Mouse (Mus musculus): ENCODE results near the gene Med9.
"Not testable (repeated sequence)": the region's sequence is repeated elsewhere in the genome, so short reads cannot be mapped to it uniquely, and the experiment has no call there.

Med9 gene

DNA sequence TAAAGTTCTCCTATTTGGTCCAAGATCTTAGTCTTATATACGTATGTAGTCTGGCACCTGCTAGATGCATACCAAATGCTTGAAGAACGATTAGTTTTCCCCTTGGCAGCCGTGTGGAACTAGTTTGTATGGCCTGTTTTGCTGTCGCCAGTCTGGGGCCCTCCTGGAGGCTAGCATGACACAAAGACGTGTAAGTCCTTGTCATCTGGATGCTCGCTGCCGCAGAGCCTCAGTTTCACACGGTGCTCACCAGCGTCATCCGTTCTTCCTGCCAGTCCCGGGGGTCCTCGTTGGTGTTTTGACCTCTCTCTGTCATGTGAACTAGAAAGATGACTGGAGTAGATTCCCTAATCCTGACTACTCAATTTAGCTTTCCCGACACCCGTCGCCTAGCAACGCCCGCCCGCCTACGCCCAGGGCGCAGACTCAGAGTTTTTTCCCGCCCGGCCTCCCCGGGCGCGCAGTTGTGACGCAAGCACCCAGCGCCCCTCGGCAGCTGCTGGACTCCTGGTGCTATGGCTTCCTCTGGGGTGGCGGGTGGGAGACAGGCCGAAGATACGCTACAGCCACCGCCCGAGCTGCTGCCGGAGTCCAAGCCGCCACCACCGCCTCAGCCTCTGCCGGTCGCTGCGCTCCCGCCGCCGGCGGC, at the start of gene Med9:
TSS of gene Med9 (plus strand) at position 455 of the 649 bp plus-strand sequence.
- DNase-seq (ENCODE audit: low spot score in 2 of 2) = peak; percentile 92 to 96

DNA sequence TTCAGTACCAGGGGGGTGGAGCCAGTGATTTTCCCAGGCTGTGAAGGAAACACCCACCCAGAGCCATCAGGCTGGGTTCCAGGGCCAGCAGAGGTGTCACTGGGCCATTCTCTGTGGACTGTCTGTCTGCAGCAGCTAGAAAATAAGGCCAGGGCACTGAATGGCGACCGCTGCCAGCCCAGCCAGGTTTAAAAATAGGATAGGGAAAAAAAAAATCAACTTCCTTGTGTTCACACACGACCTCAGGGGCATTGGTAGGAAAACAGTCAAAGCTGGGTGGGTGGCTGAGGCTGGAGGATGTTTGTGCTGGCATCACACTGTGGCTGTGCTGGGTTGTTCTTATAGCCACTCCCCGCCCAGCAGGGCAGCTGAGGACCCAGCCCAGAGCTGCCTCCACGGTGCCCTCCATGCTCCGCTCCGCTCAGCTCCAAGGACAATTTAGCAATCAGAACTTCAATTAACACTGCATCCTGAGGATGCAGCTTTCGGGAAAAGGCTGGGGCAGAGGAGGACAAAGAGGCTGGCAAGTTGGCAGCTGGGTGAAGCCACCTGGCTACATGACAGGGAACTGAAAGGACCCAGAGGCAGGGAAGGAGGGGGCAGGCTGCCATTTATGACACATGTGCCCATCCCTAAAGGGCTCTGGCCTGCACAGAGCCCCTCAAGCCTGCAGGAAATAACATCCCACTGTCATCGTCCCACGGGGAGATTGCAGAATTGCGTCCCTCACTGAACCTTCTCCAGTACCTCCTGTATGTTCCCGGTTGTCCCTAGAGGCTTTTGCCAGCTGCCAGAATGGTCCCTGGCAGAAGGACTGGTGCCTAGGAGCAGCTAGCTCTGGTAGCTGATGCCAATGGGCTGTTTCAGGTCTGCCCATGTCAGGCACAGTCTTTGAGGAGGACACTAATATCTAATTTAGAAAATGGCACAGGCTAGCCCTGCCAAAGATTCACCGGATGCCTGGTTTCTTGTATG, 48.0 kb upstream of the Med9 start:
- DNase-seq (ENCODE audit: low spot score in 2 of 2) = no peak

DNA sequence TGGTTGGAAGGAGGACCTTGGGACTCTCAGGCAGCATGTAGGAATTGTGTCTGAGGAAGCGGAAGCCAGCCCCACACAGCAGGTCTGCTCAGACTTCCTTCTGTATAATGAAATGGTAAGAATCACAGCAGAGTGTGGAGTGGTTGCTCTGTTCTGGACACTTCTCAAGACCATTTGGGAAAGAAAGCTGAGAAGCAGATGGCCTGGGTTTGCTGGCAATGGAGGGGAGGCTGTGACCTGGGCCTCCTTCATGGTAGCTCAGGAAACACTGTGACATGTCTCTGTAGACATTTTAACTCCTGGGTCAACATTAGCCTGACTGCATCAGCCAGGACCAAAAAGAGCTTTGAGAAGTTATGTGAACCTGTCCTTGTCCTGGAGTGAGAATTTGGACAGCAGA, 47.0 kb upstream of the Med9 start:
- DNase-seq (ENCODE audit: low spot score in 2 of 2) = no peak

DNA sequence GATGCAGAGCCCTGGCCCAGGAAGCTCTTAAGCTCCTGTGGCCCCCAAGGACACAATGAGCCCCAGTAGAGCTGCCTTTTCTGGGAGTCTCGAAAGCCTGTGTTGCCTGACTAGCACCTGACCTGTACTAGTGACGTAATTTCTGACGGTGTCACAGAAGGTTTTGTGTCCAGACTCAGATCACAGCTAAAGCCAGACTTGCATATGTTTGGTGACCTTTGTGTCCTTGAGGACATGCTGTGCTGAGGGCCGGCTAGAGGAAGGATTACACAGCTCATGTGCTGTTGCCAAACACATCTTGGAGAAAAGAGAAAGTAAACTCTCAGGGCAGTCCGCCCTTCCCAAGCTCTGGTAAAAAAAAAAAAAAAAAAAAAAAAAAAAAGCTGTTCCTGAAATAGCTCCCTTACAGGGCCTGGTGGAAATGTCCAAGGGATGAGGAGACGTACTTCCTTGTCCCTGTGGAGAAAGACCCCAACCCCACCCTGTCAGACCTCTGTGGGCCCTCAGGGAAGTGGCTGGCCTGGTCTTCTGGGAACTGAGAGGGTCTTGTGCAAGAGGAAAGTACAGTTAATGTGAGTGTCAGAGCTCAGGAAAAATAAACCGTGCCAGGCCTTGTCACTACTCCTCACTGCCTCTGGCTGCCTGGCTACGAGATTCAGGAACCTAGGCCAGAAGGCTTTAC, 45.8 kb upstream of the Med9 start:
- no peak for DNase-seq (ENCODE audit: low spot score in 2 of 2)

DNA sequence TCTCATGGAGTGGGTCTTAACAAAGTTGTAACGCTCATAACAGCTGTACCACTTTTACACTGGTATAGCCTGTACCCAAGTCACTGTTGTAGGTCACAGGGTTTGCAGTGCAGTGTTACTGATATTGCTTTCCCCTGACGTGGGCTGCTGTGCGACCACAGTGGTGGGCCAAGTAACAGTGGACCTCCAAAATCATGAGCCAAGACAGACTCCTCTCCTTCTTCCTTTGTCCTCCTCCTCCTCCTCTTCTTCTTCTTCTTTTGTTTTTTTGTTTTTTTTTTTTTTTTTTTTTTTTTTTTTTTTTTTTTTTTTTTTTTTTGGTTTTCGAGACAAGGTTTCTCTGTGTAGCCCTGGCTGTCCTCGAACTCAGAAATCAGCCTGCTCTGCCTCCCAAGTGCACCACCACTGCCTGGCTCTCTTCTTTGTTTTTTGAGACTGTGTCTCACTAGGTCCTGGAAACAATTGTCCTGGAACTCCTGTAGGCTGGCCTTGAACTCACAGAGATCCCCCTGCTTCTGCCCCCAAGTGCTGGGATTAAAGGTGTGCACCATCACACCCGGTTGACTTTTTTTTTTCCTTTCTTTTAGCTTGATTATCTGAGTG, 41.4 kb upstream of the Med9 start:
- no peak for DNase-seq (ENCODE audit: low spot score in 2 of 2)

DNA sequence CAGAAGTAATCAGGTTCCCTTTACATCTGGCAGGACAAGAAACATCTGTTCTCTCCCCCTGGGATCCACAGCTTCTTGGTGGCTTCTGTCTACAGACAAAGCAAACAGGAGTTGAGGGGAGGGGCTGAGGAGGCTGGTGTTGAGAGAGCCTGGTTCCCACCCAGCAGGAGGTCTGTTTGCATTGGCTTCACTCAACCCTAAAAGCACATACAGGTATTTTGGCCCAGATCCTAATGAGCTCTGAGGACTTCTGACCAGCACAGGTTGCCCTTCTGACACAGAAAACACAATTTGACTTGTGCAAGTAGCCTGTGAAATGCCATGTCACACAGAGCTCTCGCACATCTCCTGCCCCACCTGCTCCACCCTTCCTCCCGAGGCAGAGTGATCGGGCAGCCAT, 39.6 kb upstream of the Med9 start:
- DNase-seq (ENCODE audit: low spot score in 2 of 2) = no peak

DNA sequence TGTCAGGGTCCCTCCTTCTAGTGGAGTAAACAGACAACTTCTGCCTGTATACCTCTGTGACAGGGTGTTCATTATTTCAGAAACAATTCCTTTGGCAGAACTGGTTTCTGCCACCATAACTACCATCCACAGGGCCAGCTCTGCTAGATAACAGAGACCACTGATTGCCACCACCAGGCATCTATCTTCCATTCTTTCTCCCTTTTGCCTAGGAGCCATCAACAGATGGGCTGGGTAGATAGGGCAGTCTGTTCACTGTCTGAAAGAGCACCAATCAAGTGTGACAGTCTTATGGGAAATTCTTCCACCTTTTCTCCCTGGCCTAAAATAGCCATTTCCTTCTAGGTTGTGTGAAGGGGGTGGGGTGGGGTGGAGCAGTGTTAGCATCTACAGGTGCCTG, 37.4 kb upstream of the Med9 start:
- DNase-seq (ENCODE audit: low spot score in 2 of 2) = no peak

DNA sequence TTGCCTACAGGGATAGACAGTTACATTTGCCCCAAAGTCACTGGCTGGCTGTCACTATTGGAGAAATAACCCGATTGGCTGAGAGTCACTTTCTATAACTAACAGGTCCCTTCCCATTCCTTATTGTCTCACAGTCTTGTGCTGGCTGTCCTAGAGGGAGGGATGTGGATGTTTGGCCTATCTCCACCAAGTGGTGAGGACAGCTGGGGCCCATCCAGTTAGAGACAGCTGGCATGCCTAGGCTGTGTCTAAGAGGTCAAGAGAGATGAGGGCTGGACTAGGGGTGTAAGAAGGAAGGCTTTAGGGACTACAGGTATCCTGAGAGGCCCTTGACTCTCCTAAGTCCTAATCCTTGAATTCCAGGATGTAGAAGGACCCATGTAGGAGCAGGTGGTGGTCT, 36.5 kb upstream of the Med9 start:
- no peak for DNase-seq (ENCODE audit: low spot score in 2 of 2)

DNA sequence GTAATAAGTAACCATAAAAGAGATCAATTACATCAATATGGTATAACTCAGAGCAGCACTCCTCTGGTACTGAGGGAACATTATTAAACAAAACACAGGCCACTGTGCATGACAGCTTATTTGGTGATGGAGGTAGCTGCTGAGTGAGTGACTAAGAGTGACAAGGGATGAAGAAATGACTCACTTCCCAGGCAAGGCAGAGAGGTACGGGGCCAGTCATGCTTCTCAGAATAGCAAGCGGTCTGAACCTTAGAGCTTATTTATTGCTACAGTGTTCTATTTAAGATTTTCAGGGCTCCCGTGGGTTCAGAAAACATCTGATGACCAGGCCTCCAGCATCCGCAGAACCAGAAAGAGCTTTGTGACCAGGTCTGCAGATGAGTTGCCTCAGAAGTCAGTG, 34.3 kb upstream of the Med9 start:
- no peak for DNase-seq (ENCODE audit: low spot score in 2 of 2)

DNA sequence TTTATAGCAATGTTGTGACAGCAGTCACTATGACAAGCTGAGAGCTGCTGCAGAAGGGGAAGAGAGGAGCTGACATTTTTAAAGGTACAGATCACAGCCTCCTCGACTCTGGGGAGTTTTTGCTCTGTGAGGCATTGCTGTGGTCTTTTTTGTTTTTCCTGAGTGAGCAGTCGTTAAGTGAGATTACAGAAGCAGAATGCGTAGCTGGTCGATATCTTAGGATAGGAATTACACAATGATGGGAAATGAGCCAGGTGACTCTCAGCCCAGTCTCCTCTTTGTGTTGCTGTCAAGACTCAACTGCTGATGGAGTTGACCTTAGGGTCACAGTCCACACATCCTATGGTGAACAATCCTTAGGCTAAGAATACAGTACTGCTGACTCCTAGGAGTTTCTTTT, 30.0 kb upstream of the Med9 start:
- no peak for DNase-seq (ENCODE audit: low spot score in 2 of 2)

DNA sequence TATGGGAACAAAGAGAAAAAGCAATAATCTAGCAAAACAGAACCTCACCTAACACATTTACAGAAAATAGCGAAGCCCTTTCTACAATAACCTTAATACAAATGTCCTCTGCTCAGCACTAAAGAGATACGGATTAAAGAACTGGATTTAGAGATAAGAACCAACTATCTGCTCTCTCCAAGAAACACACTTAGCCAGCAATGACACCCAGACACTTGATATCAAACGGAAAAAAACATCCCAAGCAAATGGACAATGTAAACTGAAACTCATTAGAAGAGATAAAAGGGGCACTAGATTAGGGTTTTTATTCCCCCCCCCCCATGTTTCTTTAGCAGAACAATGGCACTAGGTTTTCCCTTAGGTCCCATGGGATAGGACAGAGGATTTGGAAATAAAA, 28.6 kb upstream of the Med9 start:
- no peak for DNase-seq (ENCODE audit: low spot score in 2 of 2)

DNA sequence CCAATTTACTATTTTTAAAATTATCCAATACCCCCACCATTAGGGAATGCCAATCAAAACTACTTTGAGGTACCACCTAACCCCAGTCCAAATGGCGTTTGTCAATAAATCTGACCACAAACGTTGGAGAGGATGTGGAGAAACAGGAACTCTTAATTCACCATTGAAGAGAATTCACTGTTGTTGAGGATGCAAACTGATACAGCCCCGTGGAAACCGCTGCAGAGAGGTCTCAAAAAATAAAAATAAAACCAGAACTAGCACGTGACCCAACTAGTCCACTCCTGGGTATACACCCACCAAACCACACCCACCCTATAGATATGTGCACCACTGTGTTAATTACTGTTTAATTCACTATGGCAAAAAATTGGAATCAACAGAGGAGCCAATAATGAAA, 27.7 kb upstream of the Med9 start:
- DNase-seq (ENCODE audit: low spot score in 2 of 2) = no peak

DNA sequence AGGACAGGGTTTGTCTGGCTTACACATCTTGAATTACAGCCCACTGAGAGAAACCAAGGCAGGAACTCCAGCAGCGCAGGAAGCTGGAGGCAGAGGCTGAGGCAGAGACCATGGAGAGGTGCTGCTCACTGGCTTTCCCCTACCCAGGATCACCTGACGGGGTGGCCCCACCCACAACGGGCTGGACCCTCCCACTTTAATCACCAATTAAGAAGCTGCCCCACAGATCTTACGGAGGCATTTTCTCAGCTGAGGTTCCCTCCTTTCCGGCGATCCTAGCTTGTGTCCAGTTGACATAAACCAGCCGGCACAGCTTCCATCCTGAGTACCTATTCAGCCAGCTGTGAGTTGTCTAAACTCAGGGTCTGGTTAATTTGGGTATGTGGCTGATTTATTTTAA, 26.7 kb upstream of the Med9 start:
- no peak for DNase-seq (ENCODE audit: low spot score in 2 of 2)

DNA sequence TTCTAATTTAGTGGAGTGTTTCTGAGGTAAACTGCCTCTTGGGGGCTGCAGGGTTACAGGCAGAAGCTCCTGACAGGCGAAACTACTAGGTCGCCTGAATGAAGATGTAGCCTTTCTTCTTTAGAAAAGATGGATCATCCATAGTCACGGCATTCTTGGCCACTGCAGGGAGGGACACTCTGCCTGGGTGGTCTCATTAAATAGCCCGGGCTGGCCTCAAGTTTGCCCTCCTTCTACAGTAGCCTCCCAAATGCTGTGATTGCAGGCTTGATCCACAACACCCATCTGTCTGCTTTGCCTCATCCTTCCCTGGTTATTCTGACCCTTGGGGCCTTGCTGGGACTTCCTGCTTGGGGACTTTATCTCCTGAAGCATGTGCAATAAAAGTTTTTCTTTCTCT, 18.0 kb upstream of the Med9 start:
- DNase-seq (ENCODE audit: low spot score in 2 of 2) = no peak

DNA sequence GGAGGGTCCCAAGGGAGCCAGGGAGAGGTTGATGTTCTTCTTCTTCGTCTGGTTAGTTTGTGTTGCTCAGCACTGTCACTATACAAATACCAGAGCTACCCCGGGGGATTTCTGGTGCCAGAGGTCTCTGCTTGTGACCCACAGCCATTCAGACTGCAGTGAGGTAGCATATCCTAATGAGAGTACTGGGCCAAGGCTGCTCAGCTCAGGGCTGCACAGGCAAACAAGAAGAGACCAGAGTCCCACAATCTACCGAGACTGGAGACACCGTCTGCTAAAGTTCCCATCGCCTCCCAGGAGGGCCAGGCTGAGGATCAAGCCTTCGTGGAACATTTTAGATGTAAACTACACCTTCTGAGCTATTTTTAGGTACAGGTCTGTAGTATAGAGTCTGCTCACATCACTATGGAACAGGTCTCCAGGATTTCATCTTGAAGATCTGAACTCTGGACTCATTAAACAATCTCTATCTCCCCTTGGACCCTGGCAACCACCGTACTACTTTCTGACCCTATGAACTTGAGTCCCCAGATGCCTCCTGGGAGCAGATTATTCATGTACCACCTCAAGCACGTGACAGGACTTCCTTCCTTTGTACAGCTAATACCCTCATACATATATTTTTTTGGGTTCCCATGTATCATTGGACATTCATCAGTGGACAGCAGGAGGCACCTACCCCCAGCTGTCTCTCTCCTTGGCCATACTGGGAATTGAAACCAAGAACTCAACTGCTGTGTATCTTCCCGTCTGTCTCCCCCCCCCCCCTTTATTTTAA, 15.3 kb upstream of the Med9 start:
- DNase-seq (ENCODE audit: low spot score in 2 of 2) = no peak

DNA sequence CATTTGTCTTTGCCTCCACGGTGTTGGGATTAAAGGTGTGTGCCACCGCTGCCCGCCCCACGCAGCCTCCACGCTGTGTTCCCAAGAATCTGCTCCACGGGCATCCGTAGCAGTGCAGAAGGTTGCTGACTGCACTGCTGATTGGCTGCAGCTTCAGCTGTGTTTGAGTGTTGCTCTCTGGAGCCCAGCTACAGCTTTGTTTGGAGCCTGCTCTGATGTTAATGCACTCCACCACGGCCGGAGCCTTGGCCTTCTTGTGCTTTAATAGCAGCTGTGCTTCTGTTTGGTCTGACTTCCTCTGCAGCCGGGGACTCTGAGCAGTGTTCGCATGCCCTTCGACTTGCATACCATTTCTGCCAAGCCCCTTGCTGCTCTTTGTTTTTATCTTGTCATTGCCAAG, 14.1 kb upstream of the Med9 start:
- DNase-seq (ENCODE audit: low spot score in 2 of 2) = no peak

DNA sequence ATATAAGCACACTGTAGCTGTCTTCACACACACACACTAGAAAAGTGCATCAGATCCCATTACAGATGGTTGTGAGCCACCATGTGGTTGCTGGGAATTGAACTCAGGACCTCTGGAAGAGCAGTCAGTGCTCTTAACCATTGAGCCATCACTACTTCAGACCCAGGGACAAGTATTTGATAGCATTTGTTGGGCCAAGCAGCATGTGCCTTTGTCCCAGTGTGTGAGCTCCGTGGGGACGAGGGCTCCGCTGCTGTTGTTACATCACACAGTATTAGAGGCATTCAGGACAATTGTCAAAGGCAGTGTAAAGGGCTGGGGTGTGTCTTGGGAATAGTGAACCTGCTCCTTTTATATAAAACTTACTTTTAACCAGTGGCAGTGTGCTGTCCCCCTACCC, 11.0 kb upstream of the Med9 start:
- no peak for DNase-seq (ENCODE audit: low spot score in 2 of 2)

DNA sequence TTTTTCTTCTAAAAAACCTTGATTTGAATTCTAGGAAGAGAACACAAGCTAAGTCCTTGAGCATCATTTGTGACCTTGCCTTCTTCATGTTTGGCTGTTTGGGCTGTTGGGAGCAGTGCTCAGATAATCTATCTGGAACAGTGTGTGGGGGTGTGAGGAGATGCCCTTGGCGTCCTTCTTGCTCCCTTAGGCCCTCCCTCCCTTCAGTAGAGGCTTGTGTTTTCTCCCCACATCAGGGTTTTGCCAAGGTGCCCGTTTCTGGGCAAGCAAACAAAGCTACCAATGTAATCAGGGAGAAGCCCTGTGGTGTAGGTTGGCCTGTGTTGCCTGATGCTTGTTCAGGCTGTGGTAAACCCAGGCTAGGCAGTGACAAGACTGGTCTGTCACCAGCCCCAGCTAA, 10.4 kb upstream of the Med9 start:
- DNase-seq (ENCODE audit: low spot score in 2 of 2) = no peak

DNA sequence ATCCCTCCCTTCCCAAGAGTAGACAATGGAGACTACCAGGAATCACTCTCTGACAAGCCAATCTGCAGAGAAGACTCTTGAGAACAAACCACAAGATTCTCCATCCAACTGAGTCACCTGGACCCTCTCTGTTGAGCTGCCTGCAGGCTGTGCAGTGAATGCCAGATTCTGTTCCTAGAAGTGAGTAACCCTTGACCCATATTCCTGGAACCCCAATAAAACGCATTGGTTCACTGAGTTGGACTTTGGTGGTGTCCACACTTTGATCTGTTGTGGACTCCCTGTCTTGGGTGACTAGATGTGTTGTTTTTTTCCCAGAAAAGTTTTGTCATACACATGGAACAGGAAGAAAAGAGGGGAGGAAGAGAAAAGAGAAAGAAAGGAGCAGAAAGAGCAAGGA, 8.2 kb upstream of the Med9 start:
- DNase-seq (ENCODE audit: low spot score in 2 of 2) = no peak

DNA sequence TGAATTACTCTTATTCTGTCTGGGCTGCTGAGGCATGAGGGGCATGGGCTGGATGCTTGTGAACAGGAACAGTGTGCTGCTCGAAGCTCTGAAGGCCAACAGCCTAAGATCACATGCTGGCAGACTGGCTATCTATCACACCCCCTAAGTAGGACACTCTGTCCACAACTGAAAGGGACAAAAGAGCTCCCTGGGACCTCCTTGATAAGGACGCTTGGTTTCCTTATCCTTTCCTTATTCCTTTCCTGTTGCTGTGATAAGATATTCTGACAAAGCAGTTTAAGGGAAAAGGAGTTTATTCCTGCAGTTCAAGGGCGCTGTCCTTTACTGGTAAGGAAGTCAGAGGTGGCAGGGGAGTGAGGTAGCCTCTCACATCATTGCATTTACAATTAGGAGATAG, 7.4 kb upstream of the Med9 start:
- no peak for DNase-seq (ENCODE audit: low spot score in 2 of 2)

DNA sequence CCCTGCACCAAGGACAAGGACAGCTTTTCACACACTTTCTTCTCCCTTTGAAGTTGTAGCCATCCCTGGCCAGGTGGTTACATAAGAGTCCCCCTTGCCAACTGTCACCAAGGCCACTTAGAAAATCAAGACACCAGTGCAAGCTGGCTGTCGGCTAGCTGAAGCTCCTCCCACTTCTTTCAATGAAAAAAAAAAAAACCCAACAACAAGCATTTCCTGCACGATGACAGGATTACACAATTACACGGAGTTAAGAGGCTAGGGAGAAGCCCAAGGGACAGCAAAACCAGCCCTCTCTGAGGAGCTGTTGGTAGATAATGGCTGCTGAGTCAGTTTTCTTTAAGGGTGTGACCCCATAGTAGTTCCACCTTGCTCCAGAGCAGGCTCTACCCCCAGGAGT, 6.6 kb upstream of the Med9 start:
- no peak for DNase-seq (ENCODE audit: low spot score in 2 of 2)

DNA sequence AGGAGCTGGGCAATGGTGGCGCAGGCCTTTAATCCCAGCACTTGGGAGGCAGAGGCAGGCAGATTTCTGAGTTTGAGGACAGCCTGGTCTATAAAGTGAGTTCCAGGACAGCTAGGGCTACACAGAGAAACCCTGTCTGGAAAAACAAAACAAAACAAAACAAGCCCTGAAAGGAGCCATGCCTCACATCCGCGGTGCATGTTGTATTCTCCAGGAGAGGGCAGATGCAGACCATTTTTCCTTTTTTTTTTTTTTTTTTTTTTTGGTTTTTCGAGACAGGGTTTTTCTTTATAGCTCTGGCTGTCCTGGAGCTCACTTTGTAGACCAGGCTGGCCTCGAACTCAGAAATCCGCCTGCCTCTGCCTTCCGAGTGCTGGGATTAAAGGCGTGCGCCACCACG, 3.2 kb upstream of the Med9 start:
- not testable (repeated sequence) for DNase-seq (ENCODE audit: low spot score in 2 of 2)
